Mouse (Mus musculus): ENCODE measurements around the gene Prrt2. TPM values are rescaled to one million over a fixed set of nuclear protein-coding genes. Genes with fewer than 3 reads are reported as not detected.

Gene Prrt2
- 41.4 and 63.5 TPM in 2 replicates for polyA plus RNA-seq (2014; fragmentation: Nextera tagmentation; extraction: Ambion mirVana)

GRCm38 (mm10) chr7:127020901-127021562 lies at the start of gene Prrt2, which contains the start of gene Gm42742:
TSS of gene Prrt2 (minus strand) at chr7:127021211.
TSS of gene Gm42742 (minus strand) at chr7:127021097.
- Histone ChIP-seq H3K4me1 (ENCODE audit: control insufficient read depth, insufficient read depth, low read length) (peaks cover 61% of the 10 kb centered on the region), H3K9me3 (ENCODE audit: control insufficient read depth, low read length) (no peaks in the 10 kb centered on the region), H3K9ac (replicated peaks; ENCODE audit: low read depth, low read length) (peak within 1 kb of the TSS; percentile 69), H3K36me3 (ENCODE audit: control insufficient read depth, insufficient read depth, low read length) (peaks cover 22% of the 10 kb centered on the region), H3K4me3 (ENCODE audit: low read depth, low read length) (peak within 1 kb of the TSS; percentile 51), H3K4me2 (ENCODE audit: low read depth, low read length) (peak within 1 kb of the TSS; percentile 72), H3K27me3 (ENCODE audit: control insufficient read depth, insufficient read depth, low read length) (no peaks in the 10 kb centered on the region), H3K27ac (ENCODE audit: low read depth, low read length) (peak within 1 kb of the TSS; percentile 77)
- WGBS, result under 1% methylated on average over 37 of the region's 37 CpGs
- ATAC-seq (ENCODE audit: low read depth), result peak; percentile 4; the same call in 1 of the 2 replicates

- Histone ChIP-seq H3K9me3 (ENCODE audit: control insufficient read depth, low read length) (no peaks in the 10 kb centered on the region), H3K4me1 (ENCODE audit: control insufficient read depth, insufficient read depth, low read length) (no peaks in the 10 kb centered on the region), H3K4me2 (ENCODE audit: low read depth, low read length) (no peak overlapping the region), H3K27me3 (ENCODE audit: control insufficient read depth, insufficient read depth, low read length) (no peaks in the 10 kb centered on the region), H3K4me3 (ENCODE audit: low read depth, low read length) (no peak overlapping the region), H3K9ac (replicated peaks; ENCODE audit: low read depth, low read length) (no peak overlapping the region), H3K36me3 (ENCODE audit: control insufficient read depth, insufficient read depth, low read length) (no peaks in the 10 kb centered on the region), H3K27ac (ENCODE audit: low read depth, low read length) (no peak overlapping the region)
- 79% methylated on average over 4 of the region's 4 CpGs for WGBS
- no peak for ATAC-seq (ENCODE audit: low read depth)
Observed at GRCm38 (mm10) chr7:127066317-127066716, 45.3 kb upstream of the Prrt2 start.

DNA sequence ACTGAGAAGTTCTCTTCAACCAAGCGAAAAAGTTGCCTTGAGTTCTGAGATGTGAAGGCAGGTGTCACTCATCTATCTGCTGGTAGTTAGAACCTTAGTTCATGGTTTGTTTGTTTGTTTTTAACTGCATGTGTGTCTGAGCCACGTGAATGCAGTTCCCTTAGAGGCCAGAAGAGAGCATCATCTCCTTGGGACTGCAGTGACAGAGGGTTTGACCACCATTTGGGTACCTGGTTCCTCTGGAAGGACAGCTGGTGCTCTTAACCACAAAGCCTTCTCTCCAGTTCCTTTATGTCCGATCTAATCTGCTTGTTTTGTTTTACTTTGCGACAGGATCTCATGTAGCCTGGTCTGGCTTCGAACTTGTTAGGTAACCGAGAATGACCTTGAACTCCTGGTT lies 44.5 kb upstream of the Prrt2 start:
- Histone ChIP-seq H3K4me2 (ENCODE audit: low read depth, low read length) (no peak overlapping the region), H3K4me1 (ENCODE audit: control insufficient read depth, insufficient read depth, low read length) (no peaks in the 10 kb centered on the region), H3K4me3 (ENCODE audit: low read depth, low read length) (no peak overlapping the region), H3K27me3 (ENCODE audit: control insufficient read depth, insufficient read depth, low read length) (no peaks in the 10 kb centered on the region), H3K27ac (ENCODE audit: low read depth, low read length) (no peak overlapping the region), H3K36me3 (ENCODE audit: control insufficient read depth, insufficient read depth, low read length) (no peaks in the 10 kb centered on the region), H3K9ac (replicated peaks; ENCODE audit: low read depth, low read length) (no peak overlapping the region), H3K9me3 (ENCODE audit: control insufficient read depth, low read length) (no peaks in the 10 kb centered on the region)
- WGBS, result 90% methylated on average over 6 of the region's 6 CpGs
- ATAC-seq (ENCODE audit: low read depth), result no peak

GRCm38 (mm10) chr7:127055026-127055585 lies 34.1 kb upstream of the Prrt2 start:
- 76% methylated on average over 5 of the region's 5 CpGs for WGBS
- no peak for ATAC-seq (ENCODE audit: low read depth)
- no peak overlapping the region for H3K9ac ChIP-seq (replicated peaks; ENCODE audit: low read depth, low read length)
- no peaks in the 10 kb centered on the region for H3K36me3 ChIP-seq (ENCODE audit: control insufficient read depth, insufficient read depth, low read length)
- H3K4me3 ChIP-seq (ENCODE audit: low read depth, low read length), result no peak overlapping the region
- no peaks in the 10 kb centered on the region for H3K9me3 ChIP-seq (ENCODE audit: control insufficient read depth, low read length)
- no peaks in the 10 kb centered on the region for H3K4me1 ChIP-seq (ENCODE audit: control insufficient read depth, insufficient read depth, low read length)
- no peak overlapping the region for H3K4me2 ChIP-seq (ENCODE audit: low read depth, low read length)
- H3K27ac ChIP-seq (ENCODE audit: low read depth, low read length), result no peak overlapping the region
- no peaks in the 10 kb centered on the region for H3K27me3 ChIP-seq (ENCODE audit: control insufficient read depth, insufficient read depth, low read length)

- no peaks in the 10 kb centered on the region for H3K36me3 ChIP-seq (ENCODE audit: control insufficient read depth, insufficient read depth, low read length)
- peaks cover 7% of the 10 kb centered on the region; the same call in 1 of the 2 replicates for H3K4me1 ChIP-seq (ENCODE audit: control insufficient read depth, insufficient read depth, low read length)
- under 1% methylated on average over 53 of the region's 53 CpGs for WGBS
- H3K27ac ChIP-seq (ENCODE audit: low read depth, low read length), result peak within 1 kb of the TSS; percentile 16; the same call in 1 of the 2 replicates
- H3K9ac ChIP-seq (replicated peaks; ENCODE audit: low read depth, low read length), result peak within 1 kb of the TSS; percentile 56
- H3K4me2 ChIP-seq (ENCODE audit: low read depth, low read length), result peak within 1 kb of the TSS; percentile 54
- H3K4me3 ChIP-seq (ENCODE audit: low read depth, low read length), result peak within 1 kb of the TSS; percentile 45
- no peaks in the 10 kb centered on the region for H3K9me3 ChIP-seq (ENCODE audit: control insufficient read depth, low read length)
- no peaks in the 10 kb centered on the region for H3K27me3 ChIP-seq (ENCODE audit: control insufficient read depth, insufficient read depth, low read length)
- peak; percentile 88 for ATAC-seq (ENCODE audit: low read depth)
Observed at GRCm38 (mm10) chr7:127041851-127042672, 21.1 kb upstream of the Prrt2 start, which contains the start of gene Kif22. TSS of gene Kif22 (minus strand) at chr7:127042471.

DNA sequence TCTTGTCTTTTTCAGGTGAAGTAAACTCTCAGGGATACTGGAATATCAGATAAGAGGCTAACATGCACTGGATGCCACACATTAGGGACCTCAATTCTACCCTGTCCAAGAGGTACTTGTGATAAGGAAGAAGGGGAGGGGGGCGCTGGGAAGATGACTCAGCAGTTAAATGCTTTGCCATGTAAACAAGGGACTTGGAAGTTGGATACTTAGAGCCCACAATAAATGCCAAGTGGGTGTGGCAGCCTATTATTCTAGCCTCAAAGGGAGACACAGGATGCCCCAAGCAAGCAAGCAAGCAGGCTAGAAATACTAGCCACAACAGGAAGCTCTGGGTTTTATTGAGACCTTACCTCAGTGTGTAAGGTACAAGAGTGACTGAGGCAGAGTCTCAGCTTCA lies 10.2 kb upstream of the Prrt2 start:
- H3K4me2 ChIP-seq (ENCODE audit: low read depth, low read length), result no peak overlapping the region
- H3K27me3 ChIP-seq (ENCODE audit: control insufficient read depth, insufficient read depth, low read length), result no peaks in the 10 kb centered on the region
- H3K9me3 ChIP-seq (ENCODE audit: control insufficient read depth, low read length), result no peaks in the 10 kb centered on the region
- WGBS, result 64% methylated on average over 1 of the region's 1 CpGs
- H3K36me3 ChIP-seq (ENCODE audit: control insufficient read depth, insufficient read depth, low read length), result no peaks in the 10 kb centered on the region
- no peak overlapping the region; the same call in 1 of the 2 replicates for H3K27ac ChIP-seq (ENCODE audit: low read depth, low read length)
- H3K4me1 ChIP-seq (ENCODE audit: control insufficient read depth, insufficient read depth, low read length), result peaks cover 8% of the 10 kb centered on the region
- H3K9ac ChIP-seq (replicated peaks; ENCODE audit: low read depth, low read length), result no peak overlapping the region
- no peak overlapping the region for H3K4me3 ChIP-seq (ENCODE audit: low read depth, low read length)
- no peak for ATAC-seq (ENCODE audit: low read depth)

DNA sequence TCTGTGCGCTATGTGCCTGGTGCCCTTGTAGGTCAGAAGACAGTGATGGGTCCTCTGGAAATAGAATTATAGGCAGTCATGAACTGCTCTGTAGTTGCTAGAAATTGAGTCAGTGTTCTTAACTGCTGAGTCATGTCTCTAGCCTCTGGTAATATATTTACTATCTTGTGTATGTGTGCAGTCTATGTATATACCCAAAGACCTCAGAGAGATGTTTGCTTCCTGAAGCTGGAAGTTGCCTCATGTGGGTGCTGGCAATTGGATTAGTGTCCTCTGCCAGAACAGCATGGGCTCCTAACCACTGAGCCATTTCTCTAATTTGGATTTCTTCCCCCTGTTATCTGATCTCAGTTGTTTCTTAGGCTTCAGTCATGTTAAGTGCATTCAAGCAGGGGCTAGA lies 9.2 kb upstream of the Prrt2 start:
- 95% methylated on average over 1 of the region's 1 CpGs for WGBS
- Histone ChIP-seq H3K36me3 (ENCODE audit: control insufficient read depth, insufficient read depth, low read length) (no peaks in the 10 kb centered on the region), H3K27me3 (ENCODE audit: control insufficient read depth, insufficient read depth, low read length) (no peaks in the 10 kb centered on the region), H3K4me2 (ENCODE audit: low read depth, low read length) (no peak overlapping the region), H3K9me3 (ENCODE audit: control insufficient read depth, low read length) (no peaks in the 10 kb centered on the region), H3K27ac (ENCODE audit: low read depth, low read length) (no peak overlapping the region), H3K9ac (replicated peaks; ENCODE audit: low read depth, low read length) (no peak overlapping the region), H3K4me1 (ENCODE audit: control insufficient read depth, insufficient read depth, low read length) (peaks cover 9% of the 10 kb centered on the region), H3K4me3 (ENCODE audit: low read depth, low read length) (no peak overlapping the region)
- ATAC-seq (ENCODE audit: low read depth), result no peak

DNA sequence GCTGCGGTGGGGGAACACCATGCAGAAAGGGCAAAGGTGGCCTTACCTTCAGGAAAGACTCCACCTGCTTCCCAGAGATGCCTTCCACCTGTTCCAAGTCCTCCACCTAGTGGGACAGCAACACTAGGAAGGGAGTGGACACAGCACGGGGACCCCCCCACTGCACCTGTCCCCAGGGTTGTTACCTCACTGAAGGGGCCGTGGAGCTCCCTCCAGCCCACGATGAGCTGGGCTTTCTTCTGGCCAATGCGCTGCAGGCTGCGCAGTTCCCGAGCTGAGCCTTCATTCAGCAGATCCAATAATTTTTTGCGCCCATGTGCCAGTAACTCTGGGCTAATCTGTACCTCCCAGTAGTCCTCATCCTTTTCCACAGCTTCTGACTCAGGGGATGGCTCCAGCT lies 6.9 kb upstream of the Prrt2 start:
- Histone ChIP-seq H3K27ac (ENCODE audit: low read depth, low read length) (peak overlapping the region; percentile 100), H3K36me3 (ENCODE audit: control insufficient read depth, insufficient read depth, low read length) (peaks cover 14% of the 10 kb centered on the region), H3K4me3 (ENCODE audit: low read depth, low read length) (peak overlapping the region; percentile 95), H3K9ac (replicated peaks; ENCODE audit: low read depth, low read length) (peak overlapping the region; percentile 66), H3K4me1 (ENCODE audit: control insufficient read depth, insufficient read depth, low read length) (peaks cover 32% of the 10 kb centered on the region), H3K4me2 (ENCODE audit: low read depth, low read length) (peak overlapping the region; percentile 81), H3K9me3 (ENCODE audit: control insufficient read depth, low read length) (no peaks in the 10 kb centered on the region), H3K27me3 (ENCODE audit: control insufficient read depth, insufficient read depth, low read length) (no peaks in the 10 kb centered on the region)
- peak; percentile 26; the same call in 1 of the 2 replicates for ATAC-seq (ENCODE audit: low read depth)
- WGBS, result 56% methylated on average over 8 of the region's 8 CpGs

Data from neural tube, embryonic 14.5 days (tissue).